Mouse (Mus musculus) myocyte (in vitro differentiated cells): Measurements from ENCODE around the gene Itk.

Experiments used
- E2F4 ChIP-seq: IDR thresholded peaks from one replicate; pipeline ENCODE4 v1.6.1; 2011; ENCODE audit warnings: mild to moderate bottlenecking, control low read depth, moderate library complexity; ENCODE audit not compliant: insufficient read depth
- MYOG ChIP-seq, 3 experiments: IDR thresholded peaks; one replicate each; pipeline ENCODE4 v1.6.1; 2011; ENCODE audit warnings: control low read depth in 2 of 3, low read depth in 2 of 3, mild to moderate bottlenecking in 2 of 3; ENCODE audit not compliant: insufficient read length in 2 of 3, control insufficient read depth in 1 of 3, insufficient read depth in 1 of 3
- POLR2A ChIP-seq: IDR thresholded peaks from one replicate; pipeline ENCODE4 v1.6.1; 2011; ENCODE audit warnings: low read depth, mild to moderate bottlenecking, control low read depth, moderate library complexity; ENCODE audit not compliant: insufficient read length
- TCF12 ChIP-seq: IDR thresholded peaks from one replicate; pipeline ENCODE4 v1.6.1; 2011; ENCODE audit warnings: mild to moderate bottlenecking, control low read depth; ENCODE audit not compliant: poor library complexity, insufficient read depth, severe bottlenecking

DNA sequence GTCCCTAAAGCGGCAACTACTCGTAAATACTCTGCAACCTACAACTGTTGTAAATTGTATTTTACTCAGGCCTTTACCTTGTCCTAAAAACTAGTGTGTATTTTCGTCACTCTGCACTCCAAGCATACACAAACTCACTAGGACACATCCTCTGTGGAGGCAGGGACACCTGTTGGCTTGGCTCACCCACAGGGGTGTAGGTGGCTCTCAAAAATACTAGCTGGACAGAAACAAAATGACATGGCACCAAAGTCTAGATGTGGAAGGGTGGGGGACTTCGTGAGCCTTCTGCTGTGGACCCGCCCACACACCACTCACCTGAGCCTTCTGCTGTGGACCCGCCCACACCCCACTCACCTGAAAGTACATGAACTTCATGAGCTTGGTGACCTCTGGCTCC, 105.5 kb downstream of the Itk start:
- TF ChIP-seq TCF12 (no peak), POLR2A (no peak), MYOG (IDR thresholded peaks at IDR 0.05; ENCODE audit: control insufficient read depth in 1 of 3, insufficient read depth in 1 of 3, insufficient read length in 2 of 3, low read depth in 2 of 3) (no peak), E2F4 (no peak)
